Mouse (Mus musculus): Measurements from ENCODE around the gene Abl1. TPM values are rescaled to one million over a fixed set of nuclear protein-coding genes. Genes with fewer than 3 reads are reported as not detected.

Gene Abl1
- polyA plus RNA-seq, 1 experiment from 2014 or later, result 19.7 TPM

DNA sequence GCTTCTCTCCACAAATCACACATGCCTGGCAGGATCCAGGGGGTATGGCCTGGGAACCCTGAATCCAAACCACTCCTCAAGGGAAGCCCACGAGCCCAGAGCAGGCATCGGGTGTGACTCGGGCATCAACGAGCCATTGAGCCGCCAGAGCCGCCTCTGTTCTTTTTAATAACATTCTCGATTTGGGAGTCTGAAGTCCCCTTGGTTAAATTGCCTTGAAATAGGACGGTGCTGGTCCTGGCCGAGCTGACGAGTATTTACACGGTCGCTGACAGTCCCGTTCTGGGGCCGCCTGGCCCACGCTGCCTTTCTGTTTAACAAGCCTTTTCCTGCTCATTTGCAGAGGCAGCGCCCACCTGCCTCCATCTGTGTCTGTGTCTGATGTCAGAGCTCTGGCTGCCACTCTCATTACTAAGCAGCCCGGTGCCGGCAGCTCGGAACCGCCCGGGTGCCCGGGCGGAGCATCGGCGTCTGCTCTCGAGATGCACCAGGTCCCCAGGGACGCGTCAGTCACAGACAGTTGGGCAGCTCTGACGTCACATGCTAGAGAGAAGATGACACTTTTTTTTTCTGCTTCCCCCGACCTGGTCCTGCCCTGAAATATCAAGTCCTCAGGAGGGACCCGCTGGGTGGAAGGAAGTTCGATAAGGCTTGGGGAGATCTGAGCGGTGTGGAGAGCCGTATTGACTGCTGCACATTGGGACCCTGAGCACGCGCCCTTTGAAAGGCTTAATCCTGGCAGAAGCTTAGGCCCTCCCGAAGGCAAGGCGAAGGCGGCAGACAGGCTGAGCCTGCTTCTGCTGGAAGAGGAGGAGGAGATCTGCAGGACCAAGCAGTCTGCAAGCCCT lies 134.6 kb downstream of the Abl1 start:
- DNase-seq (ENCODE audit: low spot score), result no peak

DNA sequence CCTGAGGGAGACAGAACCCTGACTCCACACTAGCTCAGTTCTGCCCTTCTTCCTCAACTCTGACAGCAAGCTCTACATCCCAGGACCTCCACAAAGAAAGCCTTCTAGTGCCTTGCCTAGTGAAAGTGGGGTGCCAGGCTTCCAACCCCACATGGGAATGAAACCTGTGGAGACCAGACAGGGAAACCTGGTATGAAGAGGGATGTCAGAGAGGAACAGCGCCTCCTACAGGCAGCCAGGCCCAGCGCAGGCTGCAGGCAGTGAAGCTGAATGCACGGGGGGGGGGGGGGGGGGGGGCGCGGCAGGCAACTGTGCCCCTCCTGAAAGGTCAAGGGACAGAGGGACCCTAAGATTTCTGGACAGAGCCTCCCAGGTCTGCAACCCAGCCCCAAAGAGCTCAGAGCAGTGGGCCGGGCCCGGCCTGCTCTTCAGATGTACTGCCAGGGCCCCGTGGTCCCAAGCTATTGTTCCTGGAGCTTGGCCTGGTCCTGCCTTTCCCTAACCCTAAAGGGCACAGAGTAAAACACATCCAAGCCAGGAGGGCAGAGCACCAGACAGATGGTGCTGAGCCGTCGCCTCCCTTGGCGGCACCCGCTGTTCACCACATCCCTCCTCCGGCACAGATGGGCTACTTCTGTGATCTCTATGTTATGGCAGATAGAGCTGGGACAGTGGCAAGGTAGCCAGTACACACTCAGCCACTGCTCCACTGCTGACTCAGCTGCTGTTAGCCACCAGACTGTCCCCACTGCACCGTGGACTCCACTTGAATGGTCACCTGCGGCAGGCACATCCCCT lies 136.0 kb downstream of the Abl1 start:
- peak; percentile 48 for DNase-seq (ENCODE audit: low spot score)

DNA sequence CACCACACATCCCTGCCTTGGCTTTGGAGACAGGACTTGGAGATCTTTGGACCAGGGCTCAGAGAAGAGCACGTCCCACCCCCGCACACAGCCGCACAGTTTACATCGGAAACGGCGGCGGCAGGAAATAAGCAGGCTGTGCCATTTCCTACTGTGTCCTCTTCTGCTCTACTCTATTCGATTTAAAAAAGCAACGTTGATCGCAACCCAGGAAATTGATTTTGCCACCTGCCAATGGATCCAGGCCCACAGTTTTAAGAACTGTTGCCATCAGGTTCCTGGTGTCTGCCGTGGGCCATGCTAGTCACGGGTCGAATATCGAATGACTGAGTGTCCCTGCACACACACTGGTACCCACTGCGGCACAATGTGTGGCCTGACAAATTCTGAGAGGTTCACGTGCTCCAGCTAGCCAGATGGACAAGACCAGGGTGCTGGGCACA lies 137.3 kb downstream of the Abl1 start:
- no peak for DNase-seq (ENCODE audit: low spot score)

DNA sequence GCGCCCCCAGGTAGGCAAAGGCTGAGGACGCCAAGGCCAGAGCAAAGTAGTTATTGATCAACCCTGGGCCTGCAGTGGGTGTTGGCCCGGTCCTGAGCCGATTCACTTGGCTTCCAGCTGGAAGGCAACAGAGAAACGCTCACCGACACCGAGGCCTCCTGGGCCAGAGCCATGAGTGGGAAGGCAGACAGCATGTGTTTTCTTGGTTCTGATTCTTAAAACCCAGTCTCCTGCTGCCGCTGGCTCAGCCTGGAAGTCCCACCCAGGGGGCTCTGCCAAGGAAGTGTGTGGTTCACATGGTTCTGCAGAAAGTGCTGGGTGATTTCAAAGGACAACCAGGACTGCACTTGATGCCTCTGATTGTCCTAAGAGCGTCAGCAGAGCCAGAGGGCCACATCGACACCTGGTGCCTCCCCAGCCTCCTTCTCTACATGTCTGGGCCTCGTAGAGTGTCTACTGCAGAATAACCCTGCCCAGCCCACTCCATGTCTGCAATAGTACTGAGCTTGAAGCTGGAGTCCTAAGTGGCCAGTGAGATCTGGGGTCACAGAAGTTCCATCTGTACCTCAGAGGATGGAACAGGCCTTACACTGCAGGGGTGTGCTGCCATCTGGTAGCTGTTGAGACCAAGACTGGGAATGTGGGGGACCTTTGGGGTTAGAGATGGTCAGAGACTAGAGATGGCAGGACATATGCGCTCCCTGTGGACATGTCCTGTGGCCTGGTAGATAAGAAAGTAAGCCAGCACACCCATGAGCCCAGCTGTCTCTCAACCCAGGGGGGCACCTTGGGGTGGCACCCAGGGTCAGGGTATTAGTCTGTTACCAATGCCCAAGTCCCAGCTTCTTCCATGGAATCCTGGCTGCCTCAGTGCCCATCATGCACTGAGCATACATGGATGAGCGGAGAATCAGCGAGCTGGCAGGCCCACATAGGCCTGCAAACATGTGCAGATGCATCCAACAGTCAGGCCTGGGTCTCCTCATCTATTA lies 138.2 kb downstream of the Abl1 start:
- no peak for DNase-seq (ENCODE audit: low spot score)

DNA sequence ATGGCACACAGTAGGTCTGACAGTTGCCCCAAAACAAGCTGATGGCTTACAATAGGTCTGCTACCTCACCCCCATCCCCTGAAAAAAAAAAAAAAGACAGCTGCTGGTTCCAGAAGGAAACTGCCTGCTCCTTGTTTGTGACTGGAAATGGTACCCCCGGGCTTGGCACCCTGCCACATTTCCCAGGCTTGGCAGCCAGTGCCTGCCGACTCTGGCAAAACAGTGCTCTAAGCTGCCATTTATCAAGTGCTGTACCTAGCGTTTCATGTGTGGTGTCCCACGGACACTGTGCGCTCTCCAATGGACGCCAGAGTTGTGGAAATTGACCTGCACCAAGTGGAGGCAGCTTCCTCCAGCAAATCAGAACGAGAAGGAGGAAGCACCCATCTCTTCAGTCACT lies 139.7 kb downstream of the Abl1 start:
- DNase-seq (ENCODE audit: low spot score), result no peak

DNA sequence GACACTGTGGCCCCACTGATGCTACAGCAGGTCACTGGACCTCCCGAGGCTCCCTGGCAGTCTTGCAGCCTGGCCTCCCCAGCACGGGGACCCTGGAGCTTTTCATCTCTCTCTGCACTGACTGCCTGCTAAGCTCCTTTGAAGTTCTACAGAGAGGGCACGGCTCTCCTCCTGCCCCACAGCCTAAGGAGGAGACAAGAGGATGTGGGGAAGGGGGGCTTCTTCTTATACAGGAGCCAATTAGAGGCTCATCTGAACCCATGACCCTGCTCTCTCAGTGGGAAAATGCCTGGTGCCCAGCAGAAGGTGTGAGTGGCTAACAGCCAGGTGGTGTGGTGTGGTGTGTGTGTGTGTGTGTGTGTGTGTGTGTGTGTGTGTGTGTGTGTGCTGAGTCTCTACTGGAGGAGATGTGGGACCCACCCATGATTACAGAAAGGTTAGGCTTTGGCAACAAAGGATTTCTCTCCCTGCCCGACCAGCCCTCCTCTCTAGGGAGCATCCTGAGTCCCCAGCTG lies 140.2 kb downstream of the Abl1 start:
- DNase-seq (ENCODE audit: low spot score), result peak; percentile 27

DNA sequence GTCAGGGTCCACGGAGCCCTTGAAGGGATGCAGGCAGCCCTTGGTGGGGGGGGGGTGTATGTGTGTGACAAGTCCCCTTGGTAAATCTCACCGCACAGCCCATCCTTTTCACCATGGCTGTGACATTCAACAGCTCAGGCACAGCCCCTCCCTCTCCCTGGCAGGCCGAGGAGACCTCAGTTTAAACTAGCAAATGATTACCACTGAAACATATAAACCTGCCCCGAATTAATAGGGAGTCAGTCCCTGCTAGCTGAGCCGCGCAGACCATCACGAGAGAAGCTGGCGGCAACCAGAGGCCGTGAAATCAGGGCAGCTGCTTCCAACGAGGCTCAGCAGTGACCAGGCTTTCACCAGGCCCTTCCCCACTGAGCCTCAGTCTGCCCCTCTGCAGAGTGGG lies 147.9 kb downstream of the Abl1 start:
- DNase-seq (ENCODE audit: low spot score), result no peak

DNA sequence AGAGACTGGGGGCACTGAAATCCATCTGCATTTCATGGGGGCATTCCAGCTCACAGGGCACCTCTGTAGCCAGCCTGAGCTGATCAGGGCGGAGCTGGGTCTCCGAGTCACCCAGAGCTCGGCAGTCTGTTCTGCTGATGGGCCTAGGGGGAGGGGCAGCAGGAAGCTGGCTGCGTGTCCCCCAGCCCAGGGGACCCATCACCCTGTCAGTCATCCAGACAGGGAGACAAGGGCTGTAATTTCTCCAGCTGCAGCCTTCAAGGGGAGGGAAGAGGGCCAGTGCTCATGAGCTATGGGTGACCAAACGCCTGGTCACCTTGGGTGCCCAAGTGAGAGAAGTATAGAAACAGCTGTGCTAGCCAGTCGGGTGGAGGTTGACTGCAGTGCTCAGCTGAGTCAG lies 148.8 kb downstream of the Abl1 start:
- no peak for DNase-seq (ENCODE audit: low spot score)

DNA sequence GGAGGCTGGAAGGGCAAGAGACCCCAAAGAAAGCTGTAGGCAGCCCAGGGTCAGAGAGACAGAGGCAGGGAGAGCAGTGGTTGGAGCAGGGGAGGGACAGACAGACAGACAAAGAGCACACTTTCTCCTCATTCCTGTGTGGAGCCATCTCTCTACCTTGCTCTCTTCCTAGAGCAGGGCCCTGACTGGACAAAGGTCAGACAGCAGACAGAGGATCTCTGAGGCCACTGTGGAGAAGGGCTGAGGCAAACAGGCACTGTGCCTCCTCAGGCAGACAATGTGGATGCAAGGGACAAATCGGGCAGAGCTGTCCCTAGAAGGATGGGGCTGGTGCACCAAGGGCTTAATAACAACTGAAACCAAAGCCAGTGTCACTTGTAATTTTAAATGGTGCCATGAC lies 150.7 kb downstream of the Abl1 start:
- no peak for DNase-seq (ENCODE audit: low spot score)

DNA sequence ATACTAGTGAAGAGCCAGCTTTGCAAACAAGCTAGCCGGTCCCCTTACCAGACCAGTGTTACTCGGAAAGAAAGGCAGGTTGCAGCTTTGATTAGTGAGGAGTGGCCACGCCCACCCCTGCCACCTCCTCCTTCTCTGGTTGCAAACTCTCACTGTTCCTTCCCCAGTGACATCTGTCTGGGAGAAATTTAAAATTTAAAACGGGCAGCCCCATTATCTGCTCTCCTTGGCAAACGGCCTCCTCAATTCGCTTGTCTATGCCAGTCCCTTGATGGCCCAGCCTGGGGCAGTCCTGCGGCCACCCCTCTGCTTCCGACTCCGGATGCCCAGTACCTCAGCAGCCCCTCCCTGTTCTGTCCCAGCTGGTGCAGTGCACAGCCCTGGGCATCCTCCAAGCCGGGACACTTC lies 156.6 kb downstream of the Abl1 start:
- DNase-seq (ENCODE audit: low spot score), result no peak

DNA sequence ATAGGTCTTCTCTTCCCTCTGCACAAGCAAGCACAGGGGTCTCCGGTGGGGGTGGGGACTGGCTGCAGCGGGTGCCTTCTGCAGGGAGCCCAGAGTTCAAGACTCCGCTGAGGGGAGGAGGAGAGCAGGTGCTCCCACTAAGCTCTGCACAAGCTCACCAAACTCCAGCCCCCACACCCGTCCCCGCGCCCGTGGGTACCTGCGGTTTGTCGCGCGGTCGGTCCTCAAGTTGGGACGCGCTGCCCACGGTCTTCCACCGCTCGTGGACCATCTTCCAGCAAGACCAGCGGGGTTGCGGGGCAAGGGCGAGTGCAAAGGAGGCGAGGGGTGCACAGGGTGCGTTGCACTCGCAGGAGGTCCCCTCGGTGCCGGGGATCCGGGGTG lies 157.3 kb downstream of the Abl1 start:
- peak; percentile 5 for DNase-seq (ENCODE audit: low spot score)

DNA sequence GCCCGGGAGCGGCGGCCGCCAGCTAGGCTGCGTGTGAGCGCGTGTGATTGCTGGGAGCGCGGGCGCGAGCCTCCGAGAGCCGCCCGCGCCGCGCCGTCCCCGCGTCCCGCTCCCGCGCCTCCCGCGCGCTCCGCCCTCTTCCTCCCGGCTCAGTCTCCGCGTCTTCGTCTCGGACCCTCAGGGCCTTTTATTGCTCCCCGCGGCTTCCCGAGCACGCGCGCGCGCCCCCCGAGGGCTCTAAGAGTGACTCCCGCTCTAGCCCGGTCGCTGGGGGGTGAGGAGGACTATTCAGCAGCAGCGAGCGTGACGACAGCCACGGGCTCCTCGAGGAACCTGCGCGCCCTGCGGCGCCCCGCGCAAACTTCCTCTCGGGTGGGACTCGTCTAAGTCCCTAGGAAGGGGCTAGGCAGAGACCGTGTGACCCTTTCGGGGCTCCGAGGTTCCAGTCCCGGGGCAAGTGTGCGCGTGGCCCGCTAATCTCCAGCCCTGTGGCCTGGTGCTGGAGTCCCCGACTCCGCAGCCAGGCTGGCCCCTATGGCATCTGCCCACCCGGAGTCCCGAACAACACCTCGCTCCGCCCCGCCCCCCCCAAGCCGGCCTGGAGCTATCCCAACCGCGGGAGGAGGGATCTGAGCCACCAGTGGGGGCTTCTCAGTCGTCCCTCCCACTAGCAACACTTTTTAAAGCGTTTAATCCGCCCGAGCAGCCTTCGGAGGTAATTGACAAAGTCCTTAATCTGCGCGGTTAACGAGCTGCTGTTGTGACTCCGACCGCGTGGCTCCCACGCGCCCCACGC lies 157.9 kb downstream of the Abl1 start, which contains the start of gene Fibcd1:
Fibcd1 (minus strand) TSS at position 110 of the 796 bp plus-strand sequence.
- DNase-seq (ENCODE audit: low spot score), result peak; percentile 31

DNA sequence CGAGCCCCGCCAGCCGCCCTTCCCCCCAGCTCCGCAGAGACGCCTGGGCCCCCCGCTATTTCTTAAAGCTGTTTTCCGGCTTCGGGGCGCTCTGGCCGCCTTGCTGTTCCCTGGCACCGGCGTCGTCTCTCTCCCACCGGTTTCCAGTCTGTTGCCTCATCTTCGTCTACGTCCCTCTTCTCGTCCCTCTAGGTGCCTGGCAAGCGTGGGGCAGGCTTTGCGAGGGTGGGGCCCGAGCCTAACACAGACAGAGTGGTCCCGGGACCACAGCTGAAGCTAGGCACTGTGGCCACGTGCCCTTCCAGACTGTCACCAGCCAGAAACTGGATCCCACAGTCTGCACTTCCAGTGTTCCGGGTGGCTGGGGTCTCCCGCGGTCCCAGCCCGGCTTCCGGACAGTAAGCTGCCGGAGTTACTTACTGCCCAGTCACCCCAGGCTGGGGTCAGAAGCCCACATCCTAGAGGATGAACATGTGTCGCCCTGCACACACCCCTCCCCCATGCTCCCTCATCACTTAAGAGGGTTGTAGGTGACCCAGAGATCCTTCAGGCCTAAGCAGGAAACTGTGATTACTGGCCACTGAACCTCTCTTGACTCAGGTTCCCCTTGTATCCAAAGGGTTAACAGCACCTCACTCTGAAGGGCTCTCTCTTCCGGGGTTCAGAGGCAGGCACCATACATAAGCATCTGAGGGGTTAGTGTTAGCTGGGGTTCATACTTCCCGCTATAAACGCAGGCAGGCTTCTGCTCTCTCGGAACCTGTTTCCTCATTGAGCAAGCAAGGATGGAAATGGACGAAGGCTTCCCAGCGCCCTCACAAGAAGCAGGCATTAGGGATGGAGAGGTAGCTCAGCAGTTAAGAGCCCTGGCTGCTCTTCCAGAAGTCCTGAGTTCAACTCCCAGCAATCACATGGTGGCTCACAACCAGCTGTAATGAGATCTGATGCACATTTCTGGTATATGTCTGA lies 158.8 kb downstream of the Abl1 start:
- DNase-seq (ENCODE audit: low spot score), result peak; percentile 56

DNA sequence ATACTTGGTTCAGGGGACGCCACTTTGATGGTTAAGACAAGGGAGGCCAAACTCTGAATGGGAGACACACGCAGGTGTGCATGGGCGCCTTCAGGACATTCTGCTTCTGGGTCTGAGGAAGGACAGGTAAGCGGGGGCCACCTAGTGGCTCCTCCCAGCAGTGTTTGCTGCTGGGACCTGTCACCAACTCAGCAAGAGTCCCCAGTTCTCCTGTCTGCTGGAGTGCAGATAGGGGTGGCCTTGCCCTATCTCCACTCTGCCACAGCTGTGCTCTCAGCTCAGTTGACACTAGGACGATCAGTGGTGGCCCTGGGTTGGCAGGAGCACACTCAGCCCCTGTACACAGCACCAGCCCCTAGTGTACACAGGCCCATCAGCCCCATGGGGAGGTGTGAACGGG lies 159.7 kb downstream of the Abl1 start:
- DNase-seq (ENCODE audit: low spot score), result peak; percentile 68

DNA sequence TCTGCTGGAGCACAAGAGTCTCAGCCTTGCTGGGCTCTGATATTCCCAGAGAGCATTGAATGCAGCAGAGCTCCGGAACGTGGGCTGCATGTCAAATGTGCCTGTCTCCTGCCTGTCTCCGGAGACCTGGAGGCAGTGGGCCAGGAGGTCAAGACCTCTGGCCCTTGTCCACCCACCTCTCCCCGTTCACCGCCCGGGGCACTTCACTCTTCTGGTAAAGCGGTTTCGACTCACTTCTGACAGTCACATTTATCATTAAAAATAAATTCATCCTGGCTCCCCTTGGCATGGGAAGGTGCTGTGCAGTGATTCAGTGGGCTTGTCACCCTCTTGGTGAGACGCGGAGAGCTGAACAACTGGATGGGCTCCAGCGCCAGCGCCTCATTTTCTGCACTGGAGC lies 162.0 kb downstream of the Abl1 start:
- no peak for DNase-seq (ENCODE audit: low spot score)

All from thymus, postnatal 0 days (tissue).